Mouse (Mus musculus) left cerebral cortex, postnatal 10 days (tissue): ENCODE data around the gene Spata33. TPM values are rescaled to one million over a fixed set of nuclear protein-coding genes. Genes with fewer than 3 reads are reported as not detected.
A peak's percentile ranks its signal among the peaks of the same experiment; 100 is the strongest.
"Not testable (repeated sequence)": the region's sequence is repeated elsewhere in the genome, so short reads cannot be mapped to it uniquely, and the experiment has no call there.

Experiments
- DNase-seq, 2 experiments: peaks; one replicate each; pipeline ENCODE4 v3.0.0; 2021 to 2022; ENCODE audit warnings: low spot score in 2 of 2, mixed read lengths in 1 of 2; ENCODE audit errors: extremely low spot score in 1 of 2
- intact Hi-C: fragments of 180-260 bp; cut with DNase I; formaldehyde crosslinking; loops from one replicate; pipeline ENCODE4 v1.15.1; 2025
- total RNA-seq, 2 experiments: library from RNA; stranded (reverse); gene quantifications; 2 replicates each; pipeline ENCODE4 v1.2.3; 2021

Gene Spata33
- 1 to 10 TPM; 6.3 to 7.5 TPM for total RNA-seq

- DNase-seq = peak; percentile 89 to 94
- intact Hi-C loops = no loop called here
Observed at GRCm38 (mm10) chr8:123212321-123213117, at the start of gene Spata33, which contains the start of gene Chmp1a. TSS of gene Spata33 (plus strand) at chr8:123212832. TSS of gene Chmp1a (minus strand) at chr8:123212763.

GRCm38 (mm10) chr8:123181391-123181790, 31.2 kb upstream of the Spata33 start:
- intact Hi-C loops = no loop called here
- DNase-seq = no peak

GRCm38 (mm10) chr8:123185566-123186409, 26.8 kb upstream of the Spata33 start, which contains the start of gene Dpep1:
TSS of gene Dpep1 (plus strand) at chr8:123186242.
- no peak for DNase-seq
- intact Hi-C loops = loop anchor here (5.0 kb wide), 1 partner anchor 38 kb away; no protein-coding TSS in a partner anchor

GRCm38 (mm10) chr8:123188006-123188405, 24.6 kb upstream of the Spata33 start:
- intact Hi-C loops = loop anchor here (5.0 kb wide), 1 partner anchor 41 kb away; no protein-coding TSS in a partner anchor
- DNase-seq = no peak

GRCm38 (mm10) chr8:123188841-123189240, 23.8 kb upstream of the Spata33 start:
- no peak for DNase-seq
- intact Hi-C loops = loop anchor here (5.0 kb wide), 1 partner anchor 42 kb away; no protein-coding TSS in a partner anchor

- peak; percentile 49 to 85 for DNase-seq
- intact Hi-C loops = no loop called here
Observed at GRCm38 (mm10) chr8:123190678-123191077, 22.0 kb upstream of the Spata33 start.

GRCm38 (mm10) chr8:123191908-123192307, 20.7 kb upstream of the Spata33 start:
- DNase-seq = no peak
- intact Hi-C loops = no loop called here

GRCm38 (mm10) chr8:123193771-123194170, 18.9 kb upstream of the Spata33 start:
- intact Hi-C loops = no loop called here
- no peak for DNase-seq

- intact Hi-C loops = loop anchor here (5.0 kb wide), 1 partner anchor 360 kb away; no protein-coding TSS in a partner anchor
- not testable (repeated sequence) for DNase-seq
Observed at GRCm38 (mm10) chr8:123197016-123197415, 15.6 kb upstream of the Spata33 start.

- DNase-seq = no peak
- intact Hi-C loops = loop anchor here (5.0 kb wide), 2 partner anchors 93 to 363 kb away; no protein-coding TSS in a partner anchor
Observed at GRCm38 (mm10) chr8:123199864-123200263, 12.8 kb upstream of the Spata33 start.

- intact Hi-C loops = loop anchor here (5.0 kb wide), 1 partner anchor 95 kb away; no protein-coding TSS in a partner anchor
- DNase-seq = peak; percentile 64 to 75
Observed at GRCm38 (mm10) chr8:123202288-123202687, 10.3 kb upstream of the Spata33 start.

GRCm38 (mm10) chr8:123203571-123203970, 9.1 kb upstream of the Spata33 start:
- intact Hi-C loops = loop anchor here (5.0 kb wide), 1 partner anchor 96 kb away; no protein-coding TSS in a partner anchor
- DNase-seq = no peak

- DNase-seq = no peak
- intact Hi-C loops = no loop called here
Observed at GRCm38 (mm10) chr8:123211876-123212275, 756 bp upstream of the Spata33 start.

GRCm38 (mm10) chr8:123213118-123213772, 613 bp downstream of the Spata33 start:
- intact Hi-C loops = no loop called here
- no peak for DNase-seq

GRCm38 (mm10) chr8:123215430-123215829, 2.8 kb downstream of the Spata33 start:
- DNase-seq = no peak
- intact Hi-C loops = no loop called here

GRCm38 (mm10) chr8:123220917-123221316, 8.3 kb downstream of the Spata33 start:
- no peak for DNase-seq
- intact Hi-C loops = no loop called here

- peak; percentile 90 to 95 for DNase-seq
- intact Hi-C loops = no loop called here
Observed at GRCm38 (mm10) chr8:123224278-123225266, 11.9 kb downstream of the Spata33 start, which contains the start of gene Cdk10. TSS of gene Cdk10 (plus strand) at chr8:123224842.
